Mouse (Mus musculus): ENCODE measurements around the gene Nckap5. TPM values are rescaled to one million over a fixed set of nuclear protein-coding genes. Genes with fewer than 3 reads are reported as not detected.

The Nckap5 gene
- total RNA-seq, 1 experiment = 0.18 TPM

DNA sequence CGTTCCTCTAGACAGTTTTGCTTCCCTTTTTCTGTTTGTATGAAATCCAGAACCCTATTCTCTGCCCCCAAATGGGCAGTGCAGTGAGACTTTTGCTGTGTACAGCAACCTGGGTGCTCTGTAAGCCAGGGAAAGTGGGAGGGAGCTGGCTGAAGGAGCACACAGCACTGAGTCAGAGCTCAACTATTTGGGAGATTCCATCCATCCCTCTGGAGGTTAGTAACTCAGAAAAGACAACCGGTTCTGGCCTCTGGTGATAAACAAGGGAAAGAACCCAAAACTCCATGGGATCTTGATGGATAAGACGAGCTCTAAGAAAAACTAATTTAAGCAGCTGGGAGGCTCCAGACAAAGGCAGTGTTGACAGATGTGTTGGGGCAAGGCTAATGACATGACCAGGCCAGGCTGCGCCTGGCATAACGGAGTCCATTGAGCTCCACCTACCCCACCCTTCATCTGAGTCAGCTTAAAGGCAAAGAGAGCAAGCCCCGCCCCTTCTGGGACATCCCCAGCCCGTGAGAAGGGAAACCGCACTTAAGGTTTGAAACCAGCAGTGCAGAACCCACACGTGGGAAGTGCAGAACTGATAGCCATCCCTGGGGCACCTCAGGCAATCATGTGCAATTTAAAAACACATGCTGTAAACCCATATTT lies 13.1 kb downstream of the Nckap5 start:
- H3K36me3 ChIP-seq (ENCODE audit: control insufficient read depth, insufficient read depth, low read length, poor library complexity, severe bottlenecking) = no peaks in the 10 kb centered on the region
- TF ChIP-seq ZNF384 (IDR thresholded peaks at IDR 0.05; ENCODE audit: low read depth, low read length) (no peak), ZC3H11A (IDR thresholded peaks at IDR 0.05; ENCODE audit: borderline replicate concordance, low read depth, low read length) (no peak), HCFC1 (IDR thresholded peaks at IDR 0.05; ENCODE audit: borderline replicate concordance, insufficient read depth, low read length) (no peak), MAFK (IDR thresholded peaks at IDR 0.05; ENCODE audit: insufficient read depth, low read depth, low read length) (no peak), CHD2 (IDR thresholded peaks at IDR 0.05; ENCODE audit: low read depth, low read length) (no peak)
- no peaks in the 10 kb centered on the region for H3K9me3 ChIP-seq (ENCODE audit: control insufficient read depth, insufficient read depth, low read depth, low read length)
- DNase-seq (ENCODE audit: low read depth, low spot score) = no peak
- in situ Hi-C loops (cut with MboI; ENCODE audit: low sequenced_read_pairs in 2 of 2, unreplicated experiment in 2 of 2) = no loop called here
- no peak overlapping the region for H3K9ac ChIP-seq (ENCODE audit: insufficient read depth, low read depth, low read length, poor library complexity, severe bottlenecking)
- no peak overlapping the region for H3K27ac ChIP-seq (ENCODE audit: insufficient read depth, low read depth, low read length, poor library complexity, severe bottlenecking)
- no peak overlapping the region for H3K4me3 ChIP-seq (ENCODE audit: insufficient read depth in 1 of 2, low read depth in 1 of 2, low read length in 2 of 2, poor library complexity in 1 of 2, severe bottlenecking in 1 of 2)
- no peaks in the 10 kb centered on the region for H3K4me1 ChIP-seq (ENCODE audit: control insufficient read depth in 2 of 2, insufficient read depth in 2 of 2, low read length in 2 of 2, poor library complexity in 1 of 2)

DNA sequence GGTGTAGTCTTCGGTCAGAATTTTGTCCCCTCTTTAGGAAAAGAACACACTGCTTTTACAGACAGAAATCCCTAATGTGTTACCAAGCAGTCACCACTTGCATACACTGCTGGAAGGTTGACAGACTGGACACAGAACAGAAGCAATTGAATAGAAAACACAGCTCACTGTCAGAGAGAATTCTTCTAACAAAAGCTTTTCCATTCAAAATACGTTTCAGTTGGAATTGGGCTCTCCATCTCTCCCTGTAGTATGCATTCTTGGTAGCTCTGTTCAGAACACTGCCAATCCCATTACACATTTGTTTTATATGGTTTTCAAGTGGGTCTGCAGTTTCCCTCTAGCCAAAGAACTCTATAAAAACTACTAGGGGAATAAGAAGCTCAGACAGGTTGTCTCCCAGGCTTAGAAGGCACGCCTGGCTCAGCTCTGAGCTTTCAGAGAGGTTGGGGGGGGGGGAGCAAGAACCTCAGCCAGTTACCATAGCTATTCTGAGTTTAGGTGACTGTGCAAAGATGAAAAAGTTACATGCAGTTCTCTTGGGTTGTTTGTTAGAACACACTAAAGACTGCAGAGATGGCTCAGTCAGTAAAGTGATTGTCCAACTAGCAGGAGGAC lies 23.5 kb downstream of the Nckap5 start:
- no peak for DNase-seq (ENCODE audit: low read depth, low spot score)
- no peaks in the 10 kb centered on the region for H3K9me3 ChIP-seq (ENCODE audit: control insufficient read depth, insufficient read depth, low read depth, low read length)
- no peaks in the 10 kb centered on the region for H3K4me1 ChIP-seq (ENCODE audit: control insufficient read depth in 2 of 2, insufficient read depth in 2 of 2, low read length in 2 of 2, poor library complexity in 1 of 2)
- H3K4me3 ChIP-seq (ENCODE audit: insufficient read depth in 1 of 2, low read depth in 1 of 2, low read length in 2 of 2, poor library complexity in 1 of 2, severe bottlenecking in 1 of 2) = no peak overlapping the region
- no peak overlapping the region for H3K27ac ChIP-seq (ENCODE audit: insufficient read depth, low read depth, low read length, poor library complexity, severe bottlenecking)
- no peak for TF ChIP-seq MAFK (IDR thresholded peaks at IDR 0.05; ENCODE audit: insufficient read depth, low read depth, low read length)
- no peak for TF ChIP-seq ZNF384 (IDR thresholded peaks at IDR 0.05; ENCODE audit: low read depth, low read length)
- TF ChIP-seq HCFC1 (IDR thresholded peaks at IDR 0.05; ENCODE audit: borderline replicate concordance, insufficient read depth, low read length) = no peak
- TF ChIP-seq ZC3H11A (IDR thresholded peaks at IDR 0.05; ENCODE audit: borderline replicate concordance, low read depth, low read length) = no peak
- TF ChIP-seq CHD2 (IDR thresholded peaks at IDR 0.05; ENCODE audit: low read depth, low read length) = no peak
- in situ Hi-C loops (cut with MboI; ENCODE audit: low sequenced_read_pairs in 2 of 2, unreplicated experiment in 2 of 2) = no loop called here
- H3K9ac ChIP-seq (ENCODE audit: insufficient read depth, low read depth, low read length, poor library complexity, severe bottlenecking) = no peak overlapping the region
- no peaks in the 10 kb centered on the region for H3K36me3 ChIP-seq (ENCODE audit: control insufficient read depth, insufficient read depth, low read length, poor library complexity, severe bottlenecking)

DNA sequence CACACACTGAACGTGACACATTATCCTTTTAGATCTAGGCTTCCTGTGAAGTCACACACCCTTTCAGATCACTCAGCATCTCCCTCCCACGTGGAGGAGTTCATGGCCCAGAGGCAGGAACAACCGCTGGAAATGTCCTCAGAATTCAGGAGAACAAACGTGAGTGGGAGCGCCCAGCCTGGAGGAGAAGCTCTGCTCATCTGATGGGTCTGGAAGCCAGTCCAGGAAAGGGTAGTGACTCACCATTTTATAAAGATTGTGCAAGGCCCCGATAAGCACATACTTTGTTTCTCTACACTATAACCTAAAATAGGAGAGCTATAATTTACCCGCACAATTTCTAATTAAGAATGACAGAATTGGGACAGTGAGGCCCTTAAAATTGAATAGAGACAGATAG lies 24.1 kb downstream of the Nckap5 start:
- H3K36me3 ChIP-seq (ENCODE audit: control insufficient read depth, insufficient read depth, low read length, poor library complexity, severe bottlenecking) = no peaks in the 10 kb centered on the region
- no peaks in the 10 kb centered on the region for H3K4me1 ChIP-seq (ENCODE audit: control insufficient read depth in 2 of 2, insufficient read depth in 2 of 2, low read length in 2 of 2, poor library complexity in 1 of 2)
- no peaks in the 10 kb centered on the region for H3K9me3 ChIP-seq (ENCODE audit: control insufficient read depth, insufficient read depth, low read depth, low read length)
- in situ Hi-C loops (cut with MboI; ENCODE audit: low sequenced_read_pairs in 2 of 2, unreplicated experiment in 2 of 2) = no loop called here
- TF ChIP-seq ZNF384 (IDR thresholded peaks at IDR 0.05; ENCODE audit: low read depth, low read length) (no peak), HCFC1 (IDR thresholded peaks at IDR 0.05; ENCODE audit: borderline replicate concordance, insufficient read depth, low read length) (no peak), CHD2 (IDR thresholded peaks at IDR 0.05; ENCODE audit: low read depth, low read length) (no peak), MAFK (IDR thresholded peaks at IDR 0.05; ENCODE audit: insufficient read depth, low read depth, low read length) (no peak), ZC3H11A (IDR thresholded peaks at IDR 0.05; ENCODE audit: borderline replicate concordance, low read depth, low read length) (no peak)
- H3K4me3 ChIP-seq (ENCODE audit: insufficient read depth in 1 of 2, low read depth in 1 of 2, low read length in 2 of 2, poor library complexity in 1 of 2, severe bottlenecking in 1 of 2) = no peak overlapping the region
- H3K9ac ChIP-seq (ENCODE audit: insufficient read depth, low read depth, low read length, poor library complexity, severe bottlenecking) = no peak overlapping the region
- no peak for DNase-seq (ENCODE audit: low read depth, low spot score)
- no peak overlapping the region for H3K27ac ChIP-seq (ENCODE audit: insufficient read depth, low read depth, low read length, poor library complexity, severe bottlenecking)

DNA sequence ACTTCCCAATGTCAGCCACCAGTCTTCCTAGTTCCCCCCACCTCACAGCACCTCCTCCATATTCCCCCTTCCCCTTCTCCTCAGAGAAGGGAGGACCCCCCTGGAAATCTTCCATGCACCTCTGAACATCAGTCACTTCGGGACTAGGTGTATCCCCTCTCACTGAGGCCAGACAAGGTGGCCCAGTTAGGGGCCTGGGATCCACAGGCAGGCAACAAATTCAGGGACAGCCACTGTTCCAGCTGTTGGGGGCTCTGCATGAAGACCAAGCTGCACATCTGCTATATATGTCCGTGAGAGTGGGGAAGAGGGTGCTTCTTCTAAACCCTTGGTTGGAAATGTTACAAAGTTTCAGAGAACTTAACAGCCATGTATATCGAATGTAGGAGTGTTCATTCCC lies 28.2 kb downstream of the Nckap5 start:
- no peak overlapping the region for H3K4me3 ChIP-seq (ENCODE audit: insufficient read depth in 1 of 2, low read depth in 1 of 2, low read length in 2 of 2, poor library complexity in 1 of 2, severe bottlenecking in 1 of 2)
- DNase-seq (ENCODE audit: low read depth, low spot score) = no peak
- TF ChIP-seq ZNF384 (IDR thresholded peaks at IDR 0.05; ENCODE audit: low read depth, low read length) = no peak
- no peak for TF ChIP-seq HCFC1 (IDR thresholded peaks at IDR 0.05; ENCODE audit: borderline replicate concordance, insufficient read depth, low read length)
- TF ChIP-seq ZC3H11A (IDR thresholded peaks at IDR 0.05; ENCODE audit: borderline replicate concordance, low read depth, low read length) = no peak
- no peak for TF ChIP-seq MAFK (IDR thresholded peaks at IDR 0.05; ENCODE audit: insufficient read depth, low read depth, low read length)
- no peak for TF ChIP-seq CHD2 (IDR thresholded peaks at IDR 0.05; ENCODE audit: low read depth, low read length)
- no peak overlapping the region for H3K27ac ChIP-seq (ENCODE audit: insufficient read depth, low read depth, low read length, poor library complexity, severe bottlenecking)
- H3K4me1 ChIP-seq (ENCODE audit: control insufficient read depth in 2 of 2, insufficient read depth in 2 of 2, low read length in 2 of 2, poor library complexity in 1 of 2) = no peaks in the 10 kb centered on the region
- in situ Hi-C loops (cut with MboI; ENCODE audit: low sequenced_read_pairs in 2 of 2, unreplicated experiment in 2 of 2) = no loop called here
- H3K9me3 ChIP-seq (ENCODE audit: control insufficient read depth, insufficient read depth, low read depth, low read length) = no peaks in the 10 kb centered on the region
- H3K9ac ChIP-seq (ENCODE audit: insufficient read depth, low read depth, low read length, poor library complexity, severe bottlenecking) = no peak overlapping the region
- H3K36me3 ChIP-seq (ENCODE audit: control insufficient read depth, insufficient read depth, low read length, poor library complexity, severe bottlenecking) = no peaks in the 10 kb centered on the region

Data from ES-E14 (cell line).